Mouse (Mus musculus): ENCODE results near the gene Skil.
"Not testable (repeated sequence)": the region's sequence is repeated elsewhere in the genome, so short reads cannot be mapped to it uniquely, and the experiment has no call there.

Gene Skil

DNA sequence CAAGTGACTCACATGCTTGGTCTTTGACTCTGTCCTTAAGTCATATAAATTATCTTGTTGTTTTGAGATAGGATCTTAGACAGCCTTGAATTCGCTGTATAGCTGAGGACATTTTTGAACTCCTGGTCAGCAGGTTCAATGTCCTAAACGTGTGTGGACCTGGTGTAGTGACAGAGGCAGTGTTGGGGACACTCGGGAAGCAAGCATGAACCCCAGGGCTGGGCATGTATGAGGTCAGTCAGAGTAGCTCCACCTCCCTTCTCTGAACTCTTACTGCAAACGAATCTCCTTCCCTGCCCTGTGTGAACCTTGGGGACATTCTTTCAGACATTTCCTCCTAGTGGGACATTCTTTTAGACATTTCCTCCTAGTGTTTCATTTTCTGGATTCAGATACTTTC lies 34.9 kb downstream of the Skil start:
- no peak for DNase-seq

- DNase-seq = no peak
Measured at GRCm38 (mm10) chr3:31133664-31134063, 38.8 kb downstream of the Skil start.

- no peak for DNase-seq
Measured at GRCm38 (mm10) chr3:31134246-31134645, 39.4 kb downstream of the Skil start.

GRCm38 (mm10) chr3:31134696-31135095 lies 39.8 kb downstream of the Skil start:
- DNase-seq = peak; percentile 35 to 55

GRCm38 (mm10) chr3:31136591-31136990 lies 41.7 kb downstream of the Skil start:
- DNase-seq = not testable (repeated sequence)

- DNase-seq = peak; percentile 26 to 72
Measured at GRCm38 (mm10) chr3:31138454-31139424, 43.9 kb downstream of the Skil start.

GRCm38 (mm10) chr3:31141621-31142020 lies 46.8 kb downstream of the Skil start:
- DNase-seq = no peak

GRCm38 (mm10) chr3:31145222-31145621 lies 50.4 kb downstream of the Skil start:
- not testable (repeated sequence) for DNase-seq

DNA sequence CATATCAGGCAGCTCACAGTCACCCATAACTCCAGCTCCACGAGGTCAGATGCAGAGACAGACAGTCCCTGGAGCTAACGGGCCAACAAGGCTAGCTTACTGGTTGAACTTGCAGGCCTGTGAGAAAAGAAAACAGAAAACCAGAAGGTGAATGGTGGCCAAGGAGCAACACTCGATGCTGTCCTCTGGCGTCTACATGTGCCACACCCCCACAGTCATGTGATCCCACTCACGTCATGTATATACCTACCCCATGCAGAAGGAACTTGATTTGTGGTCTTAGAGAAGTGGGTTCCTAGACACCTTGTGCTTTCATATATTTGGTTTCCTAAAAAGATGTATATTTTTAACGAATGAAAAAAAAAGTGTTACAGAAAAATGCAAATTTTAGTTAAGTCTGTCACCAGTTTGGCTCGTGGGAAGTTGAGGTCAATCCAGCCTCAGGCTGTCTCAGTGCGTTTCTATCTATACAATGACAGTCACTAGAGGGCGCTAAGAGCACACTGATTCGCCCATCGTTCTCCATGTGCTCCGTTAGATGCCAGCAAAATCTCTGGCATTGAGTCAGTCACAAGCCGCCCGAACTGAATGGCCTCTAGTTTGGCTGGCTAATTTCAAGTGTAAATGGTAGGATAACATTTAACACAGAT lies 50.9 kb downstream of the Skil start:
- DNase-seq = peak; percentile 54 to 69

GRCm38 (mm10) chr3:31148595-31148994 lies 53.7 kb downstream of the Skil start:
- no peak for DNase-seq

DNA sequence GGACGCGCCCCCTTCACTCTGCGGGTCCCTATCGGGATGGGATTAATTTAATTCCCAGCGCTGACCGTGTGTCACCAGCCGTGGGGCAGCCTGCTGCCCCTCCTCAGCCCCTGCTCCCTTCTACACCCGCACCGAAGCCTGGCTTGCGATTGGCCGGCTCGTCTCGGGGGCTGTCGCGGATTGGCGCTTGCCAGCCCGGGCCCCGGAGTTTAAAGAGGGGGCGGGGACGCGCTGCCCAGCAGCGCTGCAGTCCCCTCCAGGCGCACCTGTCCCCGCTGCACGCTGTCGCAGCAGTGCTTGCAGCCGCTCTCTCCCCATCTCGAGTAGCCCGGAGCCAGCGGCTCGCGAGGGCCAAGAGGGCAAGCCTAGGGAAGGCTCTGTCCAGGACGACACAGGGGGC lies 54.8 kb downstream of the Skil start, which contains the start of gene Cldn11:
Gene Cldn11 (plus strand): TSS at position 215 of the 400 bp plus-strand sequence.
- DNase-seq = peak; percentile 21 to 33

DNA sequence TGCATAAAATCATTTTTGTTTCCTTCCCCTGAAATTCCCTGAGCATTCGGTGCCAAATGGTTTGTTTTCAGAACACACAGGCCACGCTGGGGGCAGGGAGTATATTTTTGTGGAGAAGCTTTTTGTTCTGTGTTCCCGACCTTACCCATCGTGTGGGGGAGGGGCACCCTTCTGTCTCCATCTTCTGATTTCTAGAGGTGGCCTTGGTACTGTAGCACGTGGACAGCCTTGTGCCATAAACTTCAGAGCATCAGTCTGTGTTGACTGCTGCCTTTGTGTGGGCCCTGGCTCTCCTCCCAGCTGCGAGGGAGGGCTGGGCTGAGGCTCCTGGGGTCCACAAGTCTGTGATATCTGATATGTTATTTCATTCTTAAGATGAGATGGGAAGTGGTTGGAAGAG lies 57.2 kb downstream of the Skil start:
- no peak for DNase-seq

- DNase-seq = no peak
Measured at GRCm38 (mm10) chr3:31156126-31156525, 61.3 kb downstream of the Skil start.

- DNase-seq = no peak
Measured at GRCm38 (mm10) chr3:31157776-31158175, 62.9 kb downstream of the Skil start.

- DNase-seq = no peak
Measured at GRCm38 (mm10) chr3:31160046-31160445, 65.2 kb downstream of the Skil start.

GRCm38 (mm10) chr3:31161336-31161735 lies 66.5 kb downstream of the Skil start:
- no peak for DNase-seq

DNA sequence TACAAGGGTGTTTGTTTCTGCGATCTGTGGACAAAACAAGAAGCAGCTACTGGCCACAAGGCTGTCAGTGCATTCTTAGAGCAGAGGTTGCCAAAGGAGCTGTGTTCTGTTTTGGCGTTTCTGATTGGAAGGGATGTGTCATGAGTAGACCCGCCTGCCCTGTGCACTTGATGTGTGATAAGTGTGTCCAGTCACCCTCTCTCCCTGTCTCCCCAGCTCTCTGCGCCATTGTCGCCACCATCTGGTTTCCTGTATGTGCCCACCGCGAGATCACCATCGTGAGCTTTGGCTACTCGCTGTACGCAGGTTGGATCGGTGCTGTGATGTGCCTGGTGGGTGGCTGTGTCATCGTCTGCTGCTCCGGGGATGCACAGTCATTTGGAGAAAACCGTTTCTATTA lies 68.0 kb downstream of the Skil start:
- DNase-seq = no peak

DNA sequence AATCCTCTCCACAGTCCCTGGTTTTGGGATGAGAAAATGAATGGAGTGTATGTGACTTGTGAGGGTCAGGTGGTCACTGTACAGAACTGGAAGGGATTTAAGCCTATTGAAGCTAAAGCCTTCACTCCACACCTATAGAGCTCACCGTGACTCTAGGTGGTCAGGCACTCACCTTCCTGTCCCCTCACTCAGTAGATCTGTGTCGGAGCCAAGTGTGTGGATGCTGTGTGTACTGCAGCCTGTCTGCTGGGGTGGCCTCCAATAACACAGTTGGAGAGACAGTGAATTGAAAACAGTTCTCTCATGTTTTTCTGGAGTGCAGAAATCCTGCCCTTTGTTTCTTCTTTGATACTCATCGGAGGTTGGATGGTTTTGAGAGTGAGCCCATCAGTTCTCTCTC lies 70.9 kb downstream of the Skil start:
- no peak for DNase-seq

GRCm38 (mm10) chr3:31166365-31166871 lies 71.6 kb downstream of the Skil start:
- no peak for DNase-seq
